Mouse (Mus musculus): ENCODE measurements around the gene Banp. TPM values are rescaled to one million over a fixed set of nuclear protein-coding genes. Genes with fewer than 3 reads are reported as not detected.

Gene Banp
- total RNA-seq, 2 experiments from 2014 or later, result 32.7 to 61.0 TPM

- DNase-seq (ENCODE audit: low spot score in 2 of 2), result no peak
- TF ChIP-seq CTCF (conservative IDR thresholded peaks at IDR 0.05), result no peak
- H3K27ac ChIP-seq, result peak overlapping the region; percentile 78
- no peak overlapping the region for H3K4me3 ChIP-seq
These were observed 38.1 kb upstream of the Banp start for GRCm38 (mm10) chr8:121911400-121911799.

DNA sequence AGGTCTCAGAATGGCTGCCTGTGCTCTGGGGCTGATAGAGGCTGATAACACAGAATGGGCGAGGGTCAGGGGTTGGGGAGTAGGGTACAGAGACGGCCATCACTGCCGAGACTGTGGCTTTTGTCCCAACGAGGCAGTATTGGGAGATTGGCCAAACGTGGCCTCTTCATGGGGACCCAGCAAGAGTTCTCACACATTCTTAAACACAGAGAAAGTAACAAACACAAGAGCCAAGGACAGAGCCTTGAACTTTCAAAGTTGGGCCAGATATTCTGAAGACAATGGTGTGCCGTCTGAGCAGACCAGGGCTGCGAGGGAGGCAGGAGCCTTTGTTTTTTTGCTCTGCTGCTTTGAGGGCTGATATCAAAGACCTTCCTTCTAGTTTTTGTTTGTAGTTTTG, 37.6 kb upstream of the Banp start:
- no peak for DNase-seq (ENCODE audit: low spot score in 2 of 2)
- no peak for TF ChIP-seq CTCF (conservative IDR thresholded peaks at IDR 0.05)
- Histone ChIP-seq H3K4me3 (no peak overlapping the region), H3K27ac (peak overlapping the region; percentile 78)

GRCm38 (mm10) chr8:121912831-121913230, 36.7 kb upstream of the Banp start:
- Histone ChIP-seq H3K27ac (peak overlapping the region; percentile 78), H3K4me3 (no peak overlapping the region)
- TF ChIP-seq CTCF (conservative IDR thresholded peaks at IDR 0.05), result no peak
- DNase-seq (ENCODE audit: low spot score in 2 of 2), result no peak

DNA sequence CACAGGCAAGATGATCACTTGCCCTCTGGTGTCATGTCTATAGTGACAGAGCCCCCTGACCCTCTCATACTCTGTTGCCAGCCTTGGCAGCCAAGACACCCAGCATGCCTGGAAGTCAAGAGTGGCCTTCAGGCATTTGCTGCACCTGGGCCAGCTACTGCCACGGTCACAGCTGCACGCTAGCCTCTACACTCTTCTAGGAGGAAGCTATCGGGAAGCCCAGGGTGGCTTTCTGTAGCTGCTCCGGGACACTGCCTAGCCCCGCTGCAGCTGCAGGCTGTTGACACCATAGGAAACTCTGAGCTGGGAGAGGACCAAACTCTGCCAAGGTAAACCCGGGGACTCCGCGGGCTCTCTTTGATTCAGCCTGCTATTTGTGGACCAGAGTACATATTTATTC, 36.2 kb upstream of the Banp start:
- DNase-seq (ENCODE audit: low spot score in 2 of 2), result no peak
- Histone ChIP-seq H3K4me3 (no peak overlapping the region), H3K27ac (peak overlapping the region; percentile 32; the same call in 1 of the 2 replicates)
- TF ChIP-seq CTCF (conservative IDR thresholded peaks at IDR 0.05), result no peak

DNA sequence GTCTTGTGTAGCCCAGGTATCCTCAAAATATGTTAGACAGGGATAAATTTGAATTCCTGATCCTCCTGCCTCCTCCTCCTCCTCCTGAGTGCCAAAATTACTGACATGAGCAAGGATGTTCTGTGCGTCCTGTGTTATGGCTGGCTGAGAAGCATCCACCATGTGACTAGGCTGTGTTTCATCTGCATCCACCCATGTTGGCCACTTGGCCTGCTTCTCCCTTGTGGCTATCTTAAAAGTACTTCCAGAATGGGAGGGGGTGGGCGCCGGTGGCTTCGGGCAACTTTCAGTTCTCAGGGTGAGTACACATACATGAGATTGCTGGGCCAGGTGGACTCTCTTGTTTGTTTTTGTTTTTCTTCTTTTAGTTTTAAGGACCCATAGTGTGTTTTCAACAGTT, 30.4 kb upstream of the Banp start:
- DNase-seq (ENCODE audit: low spot score in 2 of 2), result no peak
- TF ChIP-seq CTCF (conservative IDR thresholded peaks at IDR 0.05), result no peak
- Histone ChIP-seq H3K27ac (no peak overlapping the region), H3K4me3 (no peak overlapping the region)

GRCm38 (mm10) chr8:121919731-121920130, 29.8 kb upstream of the Banp start:
- no peak for TF ChIP-seq CTCF (conservative IDR thresholded peaks at IDR 0.05)
- Histone ChIP-seq H3K27ac (peak overlapping the region; percentile 28; the same call in 1 of the 2 replicates), H3K4me3 (no peak overlapping the region)
- no peak for DNase-seq (ENCODE audit: low spot score in 2 of 2)

- Histone ChIP-seq H3K27ac (peak overlapping the region; percentile 79), H3K4me3 (no peak overlapping the region)
- DNase-seq (ENCODE audit: low spot score in 2 of 2), result no peak
- TF ChIP-seq CTCF (conservative IDR thresholded peaks at IDR 0.05), result no peak
These were observed 28.0 kb upstream of the Banp start for GRCm38 (mm10) chr8:121921582-121921981.

DNA sequence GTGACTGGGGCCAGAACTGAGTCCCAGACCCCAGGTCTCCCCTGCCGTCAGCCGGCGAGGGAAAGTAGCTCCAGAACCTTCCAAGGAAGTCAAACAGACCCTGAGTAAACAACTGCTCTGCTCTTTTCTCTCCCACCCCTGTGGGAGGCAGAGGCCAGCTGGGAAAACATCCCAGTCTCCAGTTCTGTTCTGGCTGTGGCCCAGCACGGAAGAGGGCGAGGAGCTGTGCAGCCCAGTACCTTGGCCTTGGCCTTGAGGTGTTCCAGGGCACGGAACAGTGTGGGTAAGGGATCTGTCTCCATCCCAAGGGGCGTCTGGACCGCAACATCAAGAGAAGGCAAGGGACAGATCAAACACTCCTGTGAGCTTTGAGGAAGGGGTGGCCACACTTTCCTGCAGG, 27.4 kb upstream of the Banp start:
- no peak overlapping the region for H3K4me3 ChIP-seq
- H3K27ac ChIP-seq, result peak overlapping the region; percentile 79
- no peak for DNase-seq (ENCODE audit: low spot score in 2 of 2)
- no peak for TF ChIP-seq CTCF (conservative IDR thresholded peaks at IDR 0.05)

GRCm38 (mm10) chr8:121924681-121925080, 24.9 kb upstream of the Banp start:
- no peak for TF ChIP-seq CTCF (conservative IDR thresholded peaks at IDR 0.05)
- no peak for DNase-seq (ENCODE audit: low spot score in 2 of 2)
- H3K4me3 ChIP-seq, result no peak overlapping the region

DNA sequence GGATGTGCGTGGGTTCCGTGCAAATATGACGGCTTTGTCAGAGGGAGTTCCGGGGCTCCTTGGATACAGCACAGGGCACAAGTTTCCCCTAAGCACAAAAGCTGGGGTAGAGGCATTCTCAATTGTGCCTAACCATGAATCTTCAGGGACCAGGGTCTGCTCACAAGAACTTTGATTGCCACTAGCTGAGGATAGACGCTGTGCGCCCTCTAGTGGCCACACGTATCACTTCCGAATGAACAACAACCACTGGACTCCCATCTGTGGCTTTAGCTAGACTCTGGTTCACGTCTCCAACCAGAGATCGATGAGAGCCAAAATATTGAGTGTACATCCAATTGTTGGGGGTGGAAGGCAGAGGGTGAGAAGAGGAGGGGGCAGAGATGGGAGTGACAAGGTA, 23.9 kb upstream of the Banp start:
- Histone ChIP-seq H3K4me3 (no peak overlapping the region), H3K27ac (no peak overlapping the region)
- peak; percentile 91 for TF ChIP-seq CTCF (conservative IDR thresholded peaks at IDR 0.05)
- peak; percentile 68 to 75 for DNase-seq (ENCODE audit: low spot score in 2 of 2)

More at GRCm38 (mm10) chr8:121924681-121925080, 24.9 kb upstream of the Banp start:
- no peak overlapping the region for H3K27ac ChIP-seq

GRCm38 (mm10) chr8:121926266-121926665, 23.3 kb upstream of the Banp start:
- H3K4me3 ChIP-seq, result no peak overlapping the region
- TF ChIP-seq CTCF (conservative IDR thresholded peaks at IDR 0.05), result no peak
- H3K27ac ChIP-seq, result no peak overlapping the region
- no peak for DNase-seq (ENCODE audit: low spot score in 2 of 2)

DNA sequence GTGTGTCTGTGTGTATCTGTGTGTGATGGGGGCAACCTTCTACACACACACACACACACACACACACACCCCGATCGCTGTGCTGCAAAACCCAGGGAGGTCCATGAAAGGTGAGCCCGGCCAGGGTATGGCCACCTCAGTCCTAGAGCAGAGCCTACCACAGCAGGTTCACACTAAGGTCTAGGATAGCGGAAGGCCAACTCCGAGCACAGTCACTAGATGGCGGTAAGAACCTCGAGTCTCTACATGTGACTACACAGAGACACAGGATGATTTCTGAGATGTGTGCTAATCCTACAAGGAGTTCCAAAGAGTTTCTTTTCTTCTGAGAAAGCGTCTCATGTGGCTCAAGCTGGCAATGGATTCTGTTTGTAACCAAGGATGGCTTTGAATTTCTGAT, 22.2 kb upstream of the Banp start:
- DNase-seq (ENCODE audit: low spot score in 2 of 2), result no peak
- TF ChIP-seq CTCF (conservative IDR thresholded peaks at IDR 0.05), result peak; percentile 76
- Histone ChIP-seq H3K27ac (no peak overlapping the region), H3K4me3 (no peak overlapping the region)

- H3K4me3 ChIP-seq, result no peak overlapping the region
- TF ChIP-seq CTCF (conservative IDR thresholded peaks at IDR 0.05), result no peak
- DNase-seq (ENCODE audit: low spot score in 2 of 2), result no peak
- H3K27ac ChIP-seq, result no peak overlapping the region
These were observed 19.5 kb upstream of the Banp start for GRCm38 (mm10) chr8:121930047-121930446.

- Histone ChIP-seq H3K27ac (no peak overlapping the region), H3K4me3 (no peak overlapping the region)
- TF ChIP-seq CTCF (conservative IDR thresholded peaks at IDR 0.05), result no peak
- no peak for DNase-seq (ENCODE audit: low spot score in 2 of 2)
These were observed 18.0 kb upstream of the Banp start for GRCm38 (mm10) chr8:121931571-121931970.
